Mouse (Mus musculus) neutrophil, adult 5-6 weeks (primary cell): ENCODE measurements around the gene Mmp14. TPM values are rescaled to one million over a fixed set of nuclear protein-coding genes. Genes with fewer than 3 reads are reported as not detected.

Experiments used
- total RNA-seq: library from RNA; stranded (forward); fragments of 200-1000 nt; gene quantifications from 2 replicates; pipeline ENCODE4 v1.2.3, GENCODE M21; 2017

Gene Mmp14
- total RNA-seq, 1 experiment from 2014 or later: 0.58 TPM

Other genes starting within 250 kb of the Mmp14 start
- gene Dad1, start 177.5 kb upstream of the Mmp14 start, total RNA-seq: 50.7 and 51.7 TPM in 2 replicates
- gene Abhd4, start 177.4 kb upstream of the Mmp14 start, total RNA-seq: 16.1 and 16.6 TPM in 2 replicates
- gene Olfr49, start 146.7 kb upstream of the Mmp14 start, total RNA-seq: 0.12 TPM in 1 of 2 replicates, not detected in the other
- gene Oxa1l, start 70.8 kb upstream of the Mmp14 start, total RNA-seq: 58.7 and 61.3 TPM in 2 replicates
- gene Slc7a7, start 13.8 kb upstream of the Mmp14 start, total RNA-seq: 2.8 and 7.4 TPM in 2 replicates
- 31.8 and 33.4 TPM in 2 replicates for gene Mrpl52, start 4.7 kb upstream of the Mmp14 start, total RNA-seq
- 69.1 and 100 TPM in 2 replicates for gene Lrp10, start 32.5 kb downstream of the Mmp14 start, total RNA-seq
- gene Rem2, start 44.5 kb downstream of the Mmp14 start, total RNA-seq: 0.61 and 0.93 TPM in 2 replicates
- gene Prmt5, start 85.9 kb downstream of the Mmp14 start, total RNA-seq: 13.3 and 18.4 TPM in 2 replicates
- 20.0 and 20.7 TPM in 2 replicates for gene Haus4, start 123.0 kb downstream of the Mmp14 start, total RNA-seq
- 0.12 and 0.25 TPM in 2 replicates for gene Ajuba, start 145.9 kb downstream of the Mmp14 start, total RNA-seq
- gene 4931414P19Rik, start 174.4 kb downstream of the Mmp14 start, total RNA-seq: 2.1 and 4.5 TPM in 2 replicates
- gene Psmb5, start 186.4 kb downstream of the Mmp14 start, total RNA-seq: 24.0 and 29.1 TPM in 2 replicates
- 0.12 TPM in 1 of 2 replicates, not detected in the other for gene Psmb11, start 189.8 kb downstream of the Mmp14 start, total RNA-seq
- gene Gm17606, start 209.3 kb downstream of the Mmp14 start, total RNA-seq: not detected in 2 replicates
- 1.5 and 2.5 TPM in 2 replicates for gene Cdh24, start 209.8 kb downstream of the Mmp14 start, total RNA-seq